Mouse (Mus musculus) neutrophil, adult 83 days (primary cell): ENCODE data around the gene Olfr816. TPM values are rescaled to one million over a fixed set of nuclear protein-coding genes. Genes with fewer than 3 reads are reported as not detected.

ENCODE experiments used
- total RNA-seq, 2 experiments: library from RNA; stranded (reverse); gene quantifications; one replicate each; pipeline ENCODE4 v1.2.4; 2023

The Olfr816 gene
- total RNA-seq = not detected

DNA sequence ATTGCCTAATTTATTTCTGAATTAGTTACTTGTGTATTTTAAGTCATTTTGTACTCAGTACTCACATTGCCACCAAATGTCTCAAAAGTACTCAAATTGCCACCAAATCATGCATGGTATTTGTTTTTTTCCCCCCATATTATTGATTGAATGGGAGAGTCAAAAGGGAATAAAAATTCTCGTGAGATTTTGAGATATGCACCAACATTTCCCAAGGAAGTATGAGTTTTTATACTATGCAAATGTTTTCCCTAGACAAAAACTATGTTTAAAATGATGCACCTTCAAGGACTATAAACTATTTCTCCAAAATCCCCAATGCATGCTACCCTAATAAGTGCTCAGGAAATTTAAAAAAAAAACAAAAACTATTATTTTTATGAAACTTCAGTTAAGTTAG lies at the start of gene Olfr816:
Gene Olfr816 (minus strand): TSS at position 101 of the 400 bp plus-strand sequence.

GRCm38 (mm10) chr10:129949000-129949399 lies 33.6 kb upstream of the Olfr816 start, which contains the start of gene Olfr818:
Gene Olfr818 (minus strand): TSS chr10:129949100.

DNA sequence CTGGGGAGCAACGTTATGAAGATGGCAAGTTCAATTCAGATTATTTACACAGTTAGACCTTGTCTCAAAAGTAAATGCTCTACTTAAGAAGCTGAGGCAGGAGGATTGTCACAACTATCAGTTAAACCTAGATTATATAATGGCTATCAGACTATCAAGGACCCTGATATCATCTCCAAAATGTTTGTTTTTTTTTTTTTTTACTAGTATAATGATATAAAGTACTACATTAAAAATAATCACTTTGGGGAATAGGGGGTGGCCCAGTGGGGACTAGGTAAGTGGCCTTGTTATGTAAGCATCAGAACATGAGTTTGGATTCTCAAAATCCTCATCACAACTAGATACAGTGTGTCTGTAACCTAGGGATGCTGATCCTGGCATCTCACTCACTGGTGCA lies 9.6 kb downstream of the Olfr816 start, which contains the start of gene Olfr815:
Gene Olfr815 (minus strand): TSS at position 101 of the 400 bp plus-strand sequence.

GRCm38 (mm10) chr10:129879751-129880150 lies 35.6 kb downstream of the Olfr816 start, which contains the start of gene Olfr814:
Gene Olfr814 (minus strand): TSS chr10:129879851.

Other genes starting within 250 kb of the Olfr816 start
- gene Olfr801, start 241.7 kb downstream of the Olfr816 start, total RNA-seq = not detected
- gene Olfr802, start 227.4 kb downstream of the Olfr816 start, total RNA-seq = not detected
- gene Olfr803, start 221.3 kb downstream of the Olfr816 start, total RNA-seq = not detected
- gene Olfr804, start 212.4 kb downstream of the Olfr816 start, total RNA-seq = not detected
- gene Olfr805, start 186.2 kb downstream of the Olfr816 start, total RNA-seq = not detected
- not detected for gene Olfr806, start 173.7 kb downstream of the Olfr816 start, total RNA-seq
- not detected for gene Olfr807, start 157.8 kb downstream of the Olfr816 start, total RNA-seq
- gene Olfr808, start 150.1 kb downstream of the Olfr816 start, total RNA-seq = not detected
- gene Olfr809, start 141.0 kb downstream of the Olfr816 start, total RNA-seq = not detected
- not detected for gene Olfr810, start 120.7 kb downstream of the Olfr816 start, total RNA-seq
- not detected for gene Olfr811, start 111.2 kb downstream of the Olfr816 start, total RNA-seq
- not detected for gene Olfr812, start 69.5 kb downstream of the Olfr816 start, total RNA-seq
- gene Olfr813, start 60.2 kb downstream of the Olfr816 start, total RNA-seq = not detected
- gene Olfr814, start 35.7 kb downstream of the Olfr816 start, total RNA-seq = not detected
- not detected for gene Olfr815, start 9.7 kb downstream of the Olfr816 start, total RNA-seq
- not detected for gene Olfr818, start 33.5 kb upstream of the Olfr816 start, total RNA-seq
- gene Olfr819, start 51.7 kb upstream of the Olfr816 start, total RNA-seq = not detected
- not detected for gene Olfr247, start 60.5 kb upstream of the Olfr816 start, total RNA-seq
- not detected for gene Gm10310, start 69.5 kb upstream of the Olfr816 start, total RNA-seq
- gene Olfr820, start 97.0 kb upstream of the Olfr816 start, total RNA-seq = not detected
- not detected for gene Olfr821, start 114.8 kb upstream of the Olfr816 start, total RNA-seq
- gene Olfr822, start 155.6 kb upstream of the Olfr816 start, total RNA-seq = not detected
- not detected for gene Olfr823, start 199.8 kb upstream of the Olfr816 start, total RNA-seq
- gene Olfr824, start 214.4 kb upstream of the Olfr816 start, total RNA-seq = not detected